Mouse (Mus musculus) megakaryocyte, embryonic 14.5 days (primary cell): ENCODE data around the gene Arl3.

Experiments
- FLI1 ChIP-seq: IDR thresholded peaks from 2 replicates; pipeline ENCODE4 v1.6.1; 2012; ENCODE audit warnings: low read length, inconsistent platforms, mixed read lengths
- GATA1 ChIP-seq: IDR thresholded peaks from 3 replicates; pipeline ENCODE4 v1.6.1; 2012; ENCODE audit warnings: mixed read lengths, low read length, inconsistent platforms, borderline replicate concordance

- TF ChIP-seq GATA1, result no peak
- TF ChIP-seq FLI1, result no peak
Observed at GRCm38 (mm10) chr19:46601491-46601890, 28.5 kb upstream of the Arl3 start.
